Mouse (Mus musculus): Measurements from ENCODE around the gene Acap2.
A peak's percentile ranks its signal among the peaks of the same experiment; 100 is the strongest.

The Acap2 gene

GRCm38 (mm10) chr16:31205726-31206125, 4.7 kb upstream of the Acap2 start:
- DNase-seq (ENCODE audit: low read depth, low spot score): peak; percentile 12

- no peak for DNase-seq (ENCODE audit: low read depth, low spot score)
These were observed 4.1 kb upstream of the Acap2 start for GRCm38 (mm10) chr16:31205187-31205586.

- no peak for DNase-seq (ENCODE audit: low read depth, low spot score)
These were observed 3.2 kb upstream of the Acap2 start for GRCm38 (mm10) chr16:31204216-31204615.

GRCm38 (mm10) chr16:31201704-31202103, 659 bp upstream of the Acap2 start:
- DNase-seq (ENCODE audit: low read depth, low spot score): no peak

DNA sequence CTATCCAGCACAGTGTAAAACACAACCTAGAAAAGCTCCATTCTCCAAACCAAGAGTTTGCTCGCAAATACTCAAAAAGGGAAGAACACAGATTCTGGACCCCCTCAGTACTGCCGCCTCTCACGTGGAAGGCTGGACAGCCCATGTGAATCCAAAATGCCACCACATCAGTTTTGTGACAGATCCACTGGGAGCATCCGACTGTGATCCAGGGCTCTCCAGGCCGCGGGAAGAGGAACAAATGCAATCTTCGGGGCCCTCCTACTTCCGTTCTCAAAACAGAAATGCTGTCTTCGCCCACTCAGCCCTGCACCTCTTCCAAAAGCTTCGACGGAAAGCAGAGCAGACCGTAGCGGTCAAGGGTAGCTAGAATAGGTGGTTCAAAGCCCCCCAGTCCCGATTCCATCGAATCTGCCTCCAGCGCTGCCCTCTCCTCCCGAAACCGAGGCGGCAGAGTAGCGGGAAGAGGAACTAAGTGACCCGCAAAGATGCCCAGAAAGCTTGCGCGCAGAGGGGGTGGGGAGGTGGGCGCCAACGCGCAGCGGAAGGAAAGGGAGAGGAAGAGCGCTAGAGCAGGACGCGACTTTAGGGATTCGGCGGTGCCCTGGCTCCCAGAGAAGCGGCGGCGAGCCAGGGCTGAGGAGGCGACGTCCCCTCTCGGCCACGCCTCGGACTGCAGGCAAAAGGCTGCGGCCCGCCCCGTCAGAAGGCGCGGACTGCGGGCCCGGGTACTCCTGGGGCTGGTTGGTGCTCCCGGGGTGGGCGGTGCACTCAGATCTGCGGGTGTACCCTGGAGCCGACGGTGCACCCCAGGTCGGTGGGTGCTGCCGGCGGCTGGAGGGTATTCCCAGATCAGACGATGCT, 887 bp downstream of the Acap2 start:
- DNase-seq (ENCODE audit: low read depth, low spot score): peak; percentile 60

GRCm38 (mm10) chr16:31199591-31199925, 1.5 kb downstream of the Acap2 start:
- peak; percentile 44 for DNase-seq (ENCODE audit: low read depth, low spot score)

- DNase-seq (ENCODE audit: low read depth, low spot score): no peak
These were observed 4.1 kb downstream of the Acap2 start for GRCm38 (mm10) chr16:31196971-31197370.

- DNase-seq (ENCODE audit: low read depth, low spot score): no peak
These were observed 8.5 kb downstream of the Acap2 start for GRCm38 (mm10) chr16:31192526-31192925.

- DNase-seq (ENCODE audit: low read depth, low spot score): peak; percentile 74
These were observed 9.2 kb downstream of the Acap2 start for GRCm38 (mm10) chr16:31191818-31192217.

- no peak for DNase-seq (ENCODE audit: low read depth, low spot score)
These were observed 10.6 kb downstream of the Acap2 start for GRCm38 (mm10) chr16:31190426-31190825.

DNA sequence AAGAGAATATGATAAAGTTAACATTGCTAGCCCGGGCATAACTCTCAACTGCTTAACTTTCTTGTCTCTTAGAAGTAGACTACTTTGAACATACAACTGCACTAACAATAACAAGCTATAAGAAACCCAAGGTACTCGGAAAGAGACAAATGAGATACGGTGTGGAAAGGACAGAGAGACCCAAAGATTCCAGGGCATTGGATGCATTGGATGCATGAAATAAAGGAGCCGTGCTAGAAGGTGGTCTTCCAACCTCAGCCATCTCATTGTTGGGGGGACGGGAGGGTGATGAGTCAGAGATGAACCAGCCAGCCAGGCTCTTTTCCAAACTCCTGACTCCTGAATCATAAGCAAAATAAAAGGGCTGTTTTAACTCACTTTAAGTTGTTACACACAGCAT, 11.8 kb downstream of the Acap2 start:
- DNase-seq (ENCODE audit: low read depth, low spot score): no peak

DNA sequence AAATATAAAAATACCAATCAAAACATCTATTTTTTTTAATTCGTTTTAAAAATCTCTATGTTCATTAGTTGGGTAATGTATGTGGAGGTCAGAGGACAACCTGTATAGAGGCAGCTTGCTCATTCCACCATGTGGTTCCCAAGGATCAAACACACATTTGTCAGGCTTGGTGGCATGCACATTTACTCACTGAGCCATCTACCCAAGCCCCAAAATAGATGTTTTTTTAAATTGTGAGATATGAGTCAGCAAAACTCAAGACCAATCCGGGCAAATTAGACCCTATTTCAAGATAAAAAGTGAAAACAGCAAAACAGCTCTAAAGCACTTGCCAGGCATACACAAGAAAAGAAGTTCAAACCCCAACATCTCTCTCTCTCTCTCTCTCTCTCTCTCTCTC, 12.2 kb downstream of the Acap2 start:
- no peak for DNase-seq (ENCODE audit: low read depth, low spot score)

- DNase-seq (ENCODE audit: low read depth, low spot score): no peak
These were observed 12.8 kb downstream of the Acap2 start for GRCm38 (mm10) chr16:31188270-31188669.

- no peak for DNase-seq (ENCODE audit: low read depth, low spot score)
These were observed 13.9 kb downstream of the Acap2 start for GRCm38 (mm10) chr16:31187192-31187591.

- no peak for DNase-seq (ENCODE audit: low read depth, low spot score)
These were observed 15.3 kb downstream of the Acap2 start for GRCm38 (mm10) chr16:31185757-31186156.

DNA sequence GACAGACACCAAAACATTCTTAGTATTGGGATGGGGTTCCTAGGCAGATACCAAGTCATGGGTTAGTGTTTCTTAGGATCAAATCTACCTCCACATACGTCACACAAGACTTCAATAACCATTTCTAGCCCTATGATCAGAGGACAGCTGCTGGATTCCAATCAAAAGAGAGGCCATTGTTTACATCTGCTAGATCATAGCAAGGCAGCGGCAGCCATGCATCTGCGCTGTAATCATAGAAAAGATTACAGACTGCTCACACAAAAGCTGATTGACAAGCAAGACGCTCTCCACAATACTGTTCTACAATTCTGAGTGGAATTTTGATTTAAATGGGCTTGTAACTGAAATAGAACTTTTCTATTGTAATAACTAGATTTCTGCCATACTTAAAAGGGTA, 16.3 kb downstream of the Acap2 start:
- no peak for DNase-seq (ENCODE audit: low read depth, low spot score)

- no peak for DNase-seq (ENCODE audit: low read depth, low spot score)
These were observed 18.5 kb downstream of the Acap2 start for GRCm38 (mm10) chr16:31182576-31182975.

- DNase-seq (ENCODE audit: low read depth, low spot score): no peak
These were observed 20.2 kb downstream of the Acap2 start for GRCm38 (mm10) chr16:31180843-31181242.

GRCm38 (mm10) chr16:31179384-31179783, 21.7 kb downstream of the Acap2 start:
- DNase-seq (ENCODE audit: low read depth, low spot score): no peak

- DNase-seq (ENCODE audit: low read depth, low spot score): no peak
These were observed 26.0 kb downstream of the Acap2 start for GRCm38 (mm10) chr16:31174880-31175638.

- no peak for DNase-seq (ENCODE audit: low read depth, low spot score)
These were observed 28.8 kb downstream of the Acap2 start for GRCm38 (mm10) chr16:31172229-31172628.

DNA sequence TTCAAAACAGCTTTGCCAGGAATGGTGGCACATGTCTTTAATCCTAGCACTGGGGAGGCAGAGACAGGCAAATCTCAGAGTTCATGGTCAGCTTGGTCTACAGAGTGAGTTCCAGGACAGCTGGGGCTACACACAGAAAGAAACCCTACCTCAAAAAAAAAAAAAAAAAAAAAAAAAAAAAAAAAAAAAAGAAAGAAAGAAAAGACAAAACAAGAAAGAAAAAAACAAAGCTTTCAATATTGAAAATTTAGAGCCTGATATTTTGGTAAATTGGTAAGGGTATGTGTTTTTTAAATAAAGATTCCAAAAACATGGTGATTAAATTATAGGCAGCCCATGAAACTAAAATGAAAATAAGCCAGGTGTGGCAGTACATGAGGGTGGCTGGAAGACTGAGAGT, 29.6 kb downstream of the Acap2 start:
- DNase-seq (ENCODE audit: low read depth, low spot score): no peak

DNA sequence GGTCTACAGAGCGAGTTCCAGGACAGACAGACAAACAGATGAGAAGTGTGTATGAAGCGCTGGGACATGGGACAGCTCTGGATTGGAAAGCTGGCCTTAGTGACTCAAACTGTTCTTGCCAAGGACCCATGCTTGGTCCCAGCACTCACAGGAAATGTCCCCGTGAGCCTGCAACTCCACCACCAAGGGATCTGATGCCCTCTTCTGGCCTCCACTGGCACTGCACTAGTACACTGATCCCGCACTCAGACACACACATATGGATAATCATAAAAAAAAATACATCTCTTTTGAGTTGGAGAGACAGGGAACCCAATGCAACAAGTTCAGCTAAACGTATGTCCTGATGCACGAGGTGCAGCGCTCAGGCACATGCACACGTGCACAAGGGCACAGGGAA, 30.7 kb downstream of the Acap2 start:
- peak; percentile 35 for DNase-seq (ENCODE audit: low read depth, low spot score)

Measured in CD4-positive, CD25-positive, alpha-beta regulatory T cell, adult 2 months (primary cell).